Mouse (Mus musculus) neural tube, embryonic 15.5 days (tissue): ENCODE measurements around the gene Cd70. TPM values are rescaled to one million over a fixed set of nuclear protein-coding genes. Genes with fewer than 3 reads are reported as not detected.
"Not testable (repeated sequence)": the region's sequence is repeated elsewhere in the genome, so short reads cannot be mapped to it uniquely, and the experiment has no call there.

ENCODE experiments used
- ATAC-seq: fragments of 200-750 bp; cut with Nextera tagmentation; 2 replicates; pipeline ENCODE4 v1.8.0; 2017; ENCODE audit warnings: mild to moderate bottlenecking, moderate TSS enrichment, moderate library complexity; ENCODE audit not compliant: low FRiP score
- H3K27ac ChIP-seq: fragments of 300-500 bp; sonication (generic); replicated peaks from 2 replicates; pipeline ENCODE4 v1.5.1; 2015; ENCODE audit warnings: mild to moderate bottlenecking, inconsistent platforms
- H3K27me3 ChIP-seq: fragments of 300-500 bp; sonication (generic); replicated peaks from 2 replicates; pipeline ENCODE4 v1.6.1; 2015; ENCODE audit warnings: inconsistent platforms
- H3K36me3 ChIP-seq: fragments of 300-500 bp; sonication (generic); 2 replicates; pipeline ENCODE4 v1.6.1; 2015; ENCODE audit warnings: inconsistent platforms
- H3K4me1 ChIP-seq: fragments of 300-500 bp; sonication (generic); 2 replicates; pipeline ENCODE4 v1.6.1; 2015; ENCODE audit warnings: inconsistent platforms
- H3K4me2 ChIP-seq: fragments of 300-500 bp; sonication (generic); 2 replicates; pipeline ENCODE4 v1.6.1; 2015; ENCODE audit warnings: inconsistent platforms, mild to moderate bottlenecking, moderate library complexity
- H3K4me3 ChIP-seq: fragments of 300-500 bp; sonication (generic); replicated peaks from 2 replicates; pipeline ENCODE4 v1.5.1; 2015; ENCODE audit warnings: mild to moderate bottlenecking, inconsistent platforms
- H3K9ac ChIP-seq: fragments of 300-500 bp; sonication (generic); replicated peaks from 2 replicates; pipeline ENCODE4 v1.6.1; 2015; ENCODE audit warnings: mild to moderate bottlenecking, inconsistent platforms
- H3K9me3 ChIP-seq: fragments of 300-500 bp; sonication (generic); replicated peaks from 2 replicates; pipeline ENCODE4 v1.6.1; 2016; ENCODE audit warnings: inconsistent platforms
- WGBS: fragments of 180-500 bp; shearing (Covaris S2); methylation state at CpG from one replicate; pipeline ENCODE4 v1.1.7; 2015; ENCODE audit warnings: mixed read lengths; 5-methylcytosine and 5-hydroxymethylcytosine counted together
- polyA plus RNA-seq: library from polyadenylated mRNA; unstranded; fragments of >200 nt; fragmentation: Nextera tagmentation; extraction: Ambion mirVana; gene quantifications from 2 replicates; pipeline ENCODE4 v1.2.1, GENCODE M21; 2015

Gene Cd70
- polyA plus RNA-seq, 1 experiment from 2014 or later, result 1.7 TPM

GRCm38 (mm10) chr17:57170616-57171260 lies 21.2 kb upstream of the Cd70 start:
- Histone ChIP-seq H3K36me3 (no peaks in the 10 kb centered on the region), H3K27ac (no peak overlapping the region), H3K27me3 (no peaks in the 10 kb centered on the region), H3K9me3 (no peaks in the 10 kb centered on the region), H3K4me2 (no peak overlapping the region), H3K4me1 (peaks cover 2% of the 10 kb centered on the region; the same call in 1 of the 2 replicates), H3K4me3 (no peak overlapping the region), H3K9ac (no peak overlapping the region)
- 27% methylated on average over 5 of the region's 5 CpGs for WGBS
- ATAC-seq, result no peak

- H3K36me3 ChIP-seq, result no peaks in the 10 kb centered on the region
- WGBS, result 11% methylated on average over 11 of the region's 11 CpGs
- H3K27me3 ChIP-seq, result no peaks in the 10 kb centered on the region
- H3K4me1 ChIP-seq, result peaks cover 2% of the 10 kb centered on the region; the same call in 1 of the 2 replicates
- no peak overlapping the region for H3K4me2 ChIP-seq
- H3K9me3 ChIP-seq, result no peaks in the 10 kb centered on the region
- peak; percentile 85 for ATAC-seq
- no peak overlapping the region for H3K27ac ChIP-seq
- no peak overlapping the region for H3K4me3 ChIP-seq
- no peak overlapping the region for H3K9ac ChIP-seq
Observed at GRCm38 (mm10) chr17:57166800-57167791, 17.5 kb upstream of the Cd70 start.

GRCm38 (mm10) chr17:57153787-57154186 lies 4.2 kb upstream of the Cd70 start:
- ATAC-seq, result no peak
- H3K4me1 ChIP-seq, result peaks cover 11% of the 10 kb centered on the region
- no peak overlapping the region for H3K9ac ChIP-seq
- H3K4me3 ChIP-seq, result no peak overlapping the region
- H3K36me3 ChIP-seq, result no peaks in the 10 kb centered on the region
- H3K27ac ChIP-seq, result no peak overlapping the region
- H3K4me2 ChIP-seq, result no peak overlapping the region
- WGBS, result 90% methylated on average over 4 of the region's 4 CpGs
- H3K27me3 ChIP-seq, result peaks cover 11% of the 10 kb centered on the region
- no peaks in the 10 kb centered on the region for H3K9me3 ChIP-seq

- Histone ChIP-seq H3K36me3 (no peaks in the 10 kb centered on the region), H3K4me3 (no peak overlapping the region), H3K27ac (no peak overlapping the region), H3K4me1 (peaks cover 15% of the 10 kb centered on the region), H3K4me2 (no peak overlapping the region), H3K27me3 (peaks cover 19% of the 10 kb centered on the region), H3K9ac (no peak overlapping the region), H3K9me3 (no peaks in the 10 kb centered on the region)
- ATAC-seq, result no peak
- 62% methylated on average over 6 of the region's 6 CpGs for WGBS
Observed at GRCm38 (mm10) chr17:57153006-57153405, 3.4 kb upstream of the Cd70 start.

- peak overlapping the region; percentile 67; the same call in 1 of the 2 replicates for H3K4me2 ChIP-seq
- peaks cover 15% of the 10 kb centered on the region for H3K4me1 ChIP-seq
- H3K9ac ChIP-seq, result no peak overlapping the region
- no peaks in the 10 kb centered on the region for H3K36me3 ChIP-seq
- no peak for ATAC-seq
- H3K9me3 ChIP-seq, result no peaks in the 10 kb centered on the region
- no peak overlapping the region for H3K27ac ChIP-seq
- no peak overlapping the region for H3K4me3 ChIP-seq
- peaks cover 26% of the 10 kb centered on the region for H3K27me3 ChIP-seq
- WGBS, result 80% methylated on average over 4 of the region's 4 CpGs
Observed at GRCm38 (mm10) chr17:57148343-57148742, 1.2 kb downstream of the Cd70 start.

- ATAC-seq, result no peak
- no peak overlapping the region for H3K4me3 ChIP-seq
- H3K9me3 ChIP-seq, result no peaks in the 10 kb centered on the region
- 78% methylated on average over 1 of the region's 1 CpGs for WGBS
- H3K9ac ChIP-seq, result no peak overlapping the region
- H3K4me1 ChIP-seq, result peaks cover 15% of the 10 kb centered on the region
- no peaks in the 10 kb centered on the region for H3K36me3 ChIP-seq
- H3K4me2 ChIP-seq, result no peak overlapping the region
- no peak overlapping the region for H3K27ac ChIP-seq
- peaks cover 23% of the 10 kb centered on the region for H3K27me3 ChIP-seq
Observed at GRCm38 (mm10) chr17:57145115-57145514, 4.5 kb downstream of the Cd70 start.

- WGBS, result 90% methylated on average over 3 of the region's 3 CpGs
Observed at GRCm38 (mm10) chr17:57143704-57144103, 5.9 kb downstream of the Cd70 start.

GRCm38 (mm10) chr17:57139708-57140107 lies 9.9 kb downstream of the Cd70 start:
- no peaks in the 10 kb centered on the region for H3K36me3 ChIP-seq
- no peaks in the 10 kb centered on the region for H3K27me3 ChIP-seq
- H3K27ac ChIP-seq, result no peak overlapping the region
- no peak overlapping the region for H3K9ac ChIP-seq
- ATAC-seq, result no peak
- H3K4me2 ChIP-seq, result no peak overlapping the region
- WGBS, result 93% methylated on average over 3 of the region's 3 CpGs
- H3K4me1 ChIP-seq, result no peaks in the 10 kb centered on the region
- no peak overlapping the region for H3K4me3 ChIP-seq
- H3K9me3 ChIP-seq, result no peaks in the 10 kb centered on the region

More at GRCm38 (mm10) chr17:57143704-57144103, 5.9 kb downstream of the Cd70 start:
- H3K36me3 ChIP-seq, result no peaks in the 10 kb centered on the region
- H3K4me2 ChIP-seq, result no peak overlapping the region
- H3K4me1 ChIP-seq, result peaks cover 3% of the 10 kb centered on the region; the same call in 1 of the 2 replicates
- no peaks in the 10 kb centered on the region for H3K9me3 ChIP-seq
- no peak overlapping the region for H3K27ac ChIP-seq
- H3K9ac ChIP-seq, result no peak overlapping the region
- H3K27me3 ChIP-seq, result peaks cover 14% of the 10 kb centered on the region
- ATAC-seq, result no peak
- no peak overlapping the region for H3K4me3 ChIP-seq

- Histone ChIP-seq H3K9ac (no peak overlapping the region), H3K4me2 (no peak overlapping the region), H3K36me3 (no peaks in the 10 kb centered on the region), H3K27me3 (no peaks in the 10 kb centered on the region), H3K27ac (no peak overlapping the region), H3K9me3 (no peaks in the 10 kb centered on the region), H3K4me3 (no peak overlapping the region), H3K4me1 (no peaks in the 10 kb centered on the region)
- WGBS, result 94% methylated on average over 4 of the region's 4 CpGs
- ATAC-seq, result no peak
Observed at GRCm38 (mm10) chr17:57138676-57139075, 10.9 kb downstream of the Cd70 start.

- Histone ChIP-seq H3K9me3 (no peaks in the 10 kb centered on the region), H3K9ac (no peak overlapping the region), H3K4me1 (no peaks in the 10 kb centered on the region), H3K36me3 (no peaks in the 10 kb centered on the region), H3K27me3 (no peaks in the 10 kb centered on the region), H3K4me2 (no peak overlapping the region), H3K27ac (no peak overlapping the region), H3K4me3 (no peak overlapping the region)
- WGBS, result 89% methylated on average over 3 of the region's 3 CpGs
- no peak for ATAC-seq
Observed at GRCm38 (mm10) chr17:57135635-57136034, 13.9 kb downstream of the Cd70 start.

- no peaks in the 10 kb centered on the region for H3K27me3 ChIP-seq
- H3K4me3 ChIP-seq, result no peak overlapping the region
- H3K36me3 ChIP-seq, result no peaks in the 10 kb centered on the region
- 81% methylated on average over 2 of the region's 2 CpGs for WGBS
- H3K4me2 ChIP-seq, result no peak overlapping the region
- H3K9ac ChIP-seq, result no peak overlapping the region
- no peak overlapping the region for H3K27ac ChIP-seq
- no peaks in the 10 kb centered on the region for H3K4me1 ChIP-seq
- no peak for ATAC-seq
- H3K9me3 ChIP-seq, result no peaks in the 10 kb centered on the region
Observed at GRCm38 (mm10) chr17:57134693-57135092, 14.9 kb downstream of the Cd70 start.

GRCm38 (mm10) chr17:57134021-57134420 lies 15.6 kb downstream of the Cd70 start:
- H3K27ac ChIP-seq, H3K36me3 ChIP-seq, H3K9ac ChIP-seq, H3K4me2 ChIP-seq, H3K27me3 ChIP-seq, H3K4me1 ChIP-seq, ATAC-seq, H3K9me3 ChIP-seq, H3K4me3 ChIP-seq: not testable (repeated sequence)
- WGBS, result 6% methylated on average over 3 of the region's 3 CpGs
